Mouse (Mus musculus): ENCODE data around the gene Rnf34. TPM values are rescaled to one million over a fixed set of nuclear protein-coding genes. Genes with fewer than 3 reads are reported as not detected.

The Rnf34 gene
- polyA plus RNA-seq, 1 experiment from 2014 or later: 25.9 TPM

DNA sequence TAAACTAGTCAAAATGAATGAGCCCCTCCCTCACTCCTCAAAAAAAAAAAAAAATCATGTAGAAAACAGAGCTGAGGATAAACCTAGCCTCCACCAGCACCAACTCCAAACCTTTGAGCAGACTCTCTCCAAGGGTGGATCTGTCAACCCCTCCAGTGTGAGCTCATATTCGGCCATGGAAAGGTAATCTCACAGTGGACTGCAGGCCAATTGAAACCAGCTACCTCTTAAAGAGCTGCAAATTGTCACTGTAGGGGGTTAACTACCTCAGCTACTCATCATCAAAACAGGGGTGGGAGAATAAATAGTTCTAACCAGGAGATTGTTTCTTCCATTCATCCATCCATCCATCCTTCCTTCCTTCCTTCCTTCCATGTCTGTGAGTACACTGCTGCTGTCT is 57.3 kb downstream of the Rnf34 start:
- Histone ChIP-seq H3K27me3 (replicated peaks) (no peaks in the 10 kb centered on the region), H3K36me3 (no peaks in the 10 kb centered on the region), H3K4me1 (replicated peaks) (no peaks in the 10 kb centered on the region), H3K9ac (no peak overlapping the region), H3K27ac (no peak overlapping the region), H3K4me3 (replicated peaks) (no peak overlapping the region), H3K4me2 (replicated peaks) (no peak overlapping the region), H3K9me3 (no peaks in the 10 kb centered on the region)
- ATAC-seq: no peak
- 77% methylated on average over 1 of the region's 1 CpGs for WGBS

DNA sequence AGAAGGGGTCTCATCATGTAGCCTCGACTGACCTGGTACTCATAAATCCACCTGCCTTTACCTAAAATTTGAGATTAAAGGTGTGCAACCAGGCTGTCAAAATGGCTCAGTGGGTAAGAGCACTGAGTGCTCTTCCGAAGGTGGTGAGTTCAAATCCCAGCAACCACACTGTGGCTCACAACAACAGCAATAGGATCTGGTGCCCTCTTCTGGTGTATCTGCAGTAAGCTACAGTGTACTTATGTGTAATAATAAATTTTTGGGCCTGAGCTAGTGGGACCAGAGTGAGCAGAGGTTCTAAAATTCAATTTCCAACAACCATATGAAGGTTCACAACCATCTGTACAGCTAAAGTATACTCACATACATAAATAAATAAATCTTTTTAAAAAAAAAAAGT is 58.2 kb downstream of the Rnf34 start:
- ATAC-seq: no peak
- no peak overlapping the region for H3K27ac ChIP-seq
- no peaks in the 10 kb centered on the region for H3K9me3 ChIP-seq
- H3K4me2 ChIP-seq (replicated peaks): no peak overlapping the region
- no peaks in the 10 kb centered on the region for H3K36me3 ChIP-seq
- no peak overlapping the region for H3K9ac ChIP-seq
- H3K4me1 ChIP-seq (replicated peaks): no peaks in the 10 kb centered on the region
- no peaks in the 10 kb centered on the region for H3K27me3 ChIP-seq (replicated peaks)
- 85% methylated on average over 2 of the region's 2 CpGs for WGBS
- H3K4me3 ChIP-seq (replicated peaks): no peak overlapping the region

DNA sequence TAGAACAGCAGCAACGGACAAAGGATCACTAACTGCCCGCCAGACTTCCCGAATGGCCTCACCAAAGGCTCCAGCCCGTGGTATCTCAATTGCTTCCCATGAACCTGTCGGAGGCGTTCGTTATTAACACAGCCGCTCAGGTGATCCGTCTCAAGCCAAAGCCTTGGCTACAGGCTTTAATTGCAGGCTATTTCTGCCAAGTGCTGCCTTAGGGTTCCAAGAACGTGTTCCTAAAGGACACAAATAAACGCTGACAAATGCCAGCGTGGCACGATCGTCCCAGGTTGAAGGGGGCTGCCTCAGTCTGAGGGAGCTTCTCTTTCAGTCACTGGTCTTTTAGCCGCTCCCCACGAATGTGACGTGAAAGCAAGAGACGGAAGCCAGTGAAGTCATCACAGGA is 59.6 kb downstream of the Rnf34 start:
- no peaks in the 10 kb centered on the region for H3K36me3 ChIP-seq
- no peak overlapping the region for H3K9ac ChIP-seq
- no peaks in the 10 kb centered on the region for H3K27me3 ChIP-seq (replicated peaks)
- no peak overlapping the region for H3K4me3 ChIP-seq (replicated peaks)
- no peaks in the 10 kb centered on the region for H3K4me1 ChIP-seq (replicated peaks)
- H3K27ac ChIP-seq: no peak overlapping the region
- ATAC-seq: no peak
- H3K4me2 ChIP-seq (replicated peaks): no peak overlapping the region
- WGBS: 83% methylated on average over 18 of the region's 18 CpGs
- no peaks in the 10 kb centered on the region for H3K9me3 ChIP-seq

- H3K4me1 ChIP-seq (replicated peaks): 0 out of 2 replicates have a peak, but pooled peaks cover 3% of the 10 kb centered on the region
- no peaks in the 10 kb centered on the region for H3K36me3 ChIP-seq
- no peak overlapping the region for H3K4me3 ChIP-seq (replicated peaks)
- WGBS: 94% methylated on average over 4 of the region's 4 CpGs
- H3K9ac ChIP-seq: no peak overlapping the region
- no peaks in the 10 kb centered on the region for H3K9me3 ChIP-seq
- H3K27ac ChIP-seq: no peak overlapping the region
- ATAC-seq: no peak
- no peak overlapping the region for H3K4me2 ChIP-seq (replicated peaks)
- no peaks in the 10 kb centered on the region for H3K27me3 ChIP-seq (replicated peaks)
Measured at GRCm38 (mm10) chr5:122912863-122913262, 63.0 kb downstream of the Rnf34 start.

DNA sequence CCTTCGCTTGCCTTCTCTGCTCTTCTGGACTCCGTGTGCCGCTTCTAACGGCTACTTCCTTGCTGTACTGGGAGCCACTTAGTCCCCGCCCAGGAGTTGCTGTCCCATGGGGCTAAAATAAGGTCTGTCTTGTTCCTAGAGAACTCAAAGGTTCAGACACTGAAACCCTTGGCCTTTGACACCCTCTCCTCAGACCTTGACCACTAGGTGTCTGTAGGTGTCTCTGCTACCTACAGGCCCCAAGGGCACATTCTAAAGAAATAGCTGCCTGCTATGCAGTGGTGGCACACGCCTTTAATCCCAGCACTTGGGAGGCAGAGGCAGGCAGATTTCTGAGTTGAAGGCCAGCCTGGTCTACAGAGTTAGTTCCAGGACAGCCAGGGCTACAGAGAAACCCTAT is 66.3 kb downstream of the Rnf34 start:
- no peak for ATAC-seq
- 90% methylated on average over 6 of the region's 6 CpGs for WGBS
- H3K27ac ChIP-seq: no peak overlapping the region

DNA sequence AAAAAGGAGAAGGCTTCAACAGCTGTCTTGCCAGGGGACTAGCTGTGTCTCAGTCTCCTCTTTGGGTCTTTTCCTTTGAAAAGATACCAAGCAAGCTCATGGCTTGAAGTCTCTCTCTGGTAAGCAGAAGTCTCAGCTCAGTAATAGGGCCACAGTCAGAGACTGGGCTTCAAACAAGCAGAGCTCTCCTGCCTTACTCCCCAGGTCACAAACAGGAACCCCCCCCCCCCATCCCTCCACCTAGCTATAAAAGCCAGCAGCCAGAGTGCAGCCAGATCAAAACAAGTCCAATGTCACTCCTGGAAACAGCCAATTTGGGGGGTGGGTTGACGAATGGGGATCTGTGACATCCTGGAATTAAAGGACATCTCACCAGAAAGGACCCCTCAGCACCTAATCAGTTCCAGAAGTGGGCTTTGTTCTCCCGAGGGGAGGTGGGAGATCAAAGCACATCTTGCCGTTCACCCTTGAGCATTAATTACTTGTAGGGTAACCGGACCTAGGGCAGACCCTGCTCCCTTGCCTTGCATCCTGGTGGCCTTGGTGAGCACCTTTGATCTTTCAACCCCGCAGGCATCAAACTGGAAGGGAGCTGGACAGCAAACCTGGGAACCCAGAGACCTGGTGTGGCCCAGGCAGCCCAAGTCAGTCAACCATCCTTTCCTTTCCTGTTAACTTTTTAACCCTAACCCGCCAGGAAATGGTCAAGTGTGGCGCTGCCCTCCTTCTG is 68.3 kb downstream of the Rnf34 start:
- Histone ChIP-seq H3K4me2 (replicated peaks) (no peak overlapping the region), H3K4me1 (replicated peaks) (0 out of 2 replicates have a peak, but pooled peaks cover 3% of the 10 kb centered on the region), H3K36me3 (no peaks in the 10 kb centered on the region), H3K27me3 (replicated peaks) (no peaks in the 10 kb centered on the region), H3K9me3 (no peaks in the 10 kb centered on the region), H3K4me3 (replicated peaks) (no peak overlapping the region), H3K9ac (no peak overlapping the region), H3K27ac (no peak overlapping the region)
- no peak for ATAC-seq
- 56% methylated on average over 7 of the region's 7 CpGs for WGBS

More for the DNA sequence above, 66.3 kb downstream of the Rnf34 start:
- Histone ChIP-seq H3K4me1 (replicated peaks) (0 out of 2 replicates have a peak, but pooled peaks cover 3% of the 10 kb centered on the region), H3K9ac (no peak overlapping the region), H3K36me3 (no peaks in the 10 kb centered on the region), H3K4me2 (replicated peaks) (no peak overlapping the region), H3K4me3 (replicated peaks) (no peak overlapping the region), H3K9me3 (no peaks in the 10 kb centered on the region), H3K27me3 (replicated peaks) (no peaks in the 10 kb centered on the region)

- H3K4me1 ChIP-seq (replicated peaks): no peaks in the 10 kb centered on the region
- ATAC-seq: no peak
- H3K4me2 ChIP-seq (replicated peaks): no peak overlapping the region
- H3K36me3 ChIP-seq: no peaks in the 10 kb centered on the region
- no peaks in the 10 kb centered on the region for H3K9me3 ChIP-seq
- H3K27ac ChIP-seq: no peak overlapping the region
- WGBS: 76% methylated on average over 5 of the region's 5 CpGs
- H3K9ac ChIP-seq: no peak overlapping the region
- H3K4me3 ChIP-seq (replicated peaks): no peak overlapping the region
- no peaks in the 10 kb centered on the region for H3K27me3 ChIP-seq (replicated peaks)
Measured at GRCm38 (mm10) chr5:122920557-122920956, 70.7 kb downstream of the Rnf34 start.

Other genes with a start within 250 kb of the Rnf34 start
- 23.1 and 28.8 TPM in 2 replicates for gene Ift81, start 235.5 kb upstream of the Rnf34 start, polyA plus RNA-seq (2015; fragmentation: Nextera tagmentation; extraction: Ambion mirVana)
- 2.5 and 3.2 TPM in 2 replicates for gene P2rx7, start 206.1 kb upstream of the Rnf34 start, polyA plus RNA-seq (2015; fragmentation: Nextera tagmentation; extraction: Ambion mirVana)
- 38.2 and 39.6 TPM in 2 replicates for gene P2rx4, start 142.5 kb upstream of the Rnf34 start, polyA plus RNA-seq (2015; fragmentation: Nextera tagmentation; extraction: Ambion mirVana)
- gene Camkk2, start 70.6 kb upstream of the Rnf34 start, polyA plus RNA-seq (2015; fragmentation: Nextera tagmentation; extraction: Ambion mirVana): 20.5 and 23.8 TPM in 2 replicates
- gene Anapc5, start 28.7 kb upstream of the Rnf34 start, polyA plus RNA-seq (2015; fragmentation: Nextera tagmentation; extraction: Ambion mirVana): 362 and 376 TPM in 2 replicates
- gene Kdm2b, start 139.8 kb downstream of the Rnf34 start, polyA plus RNA-seq (2015; fragmentation: Nextera tagmentation; extraction: Ambion mirVana): 27.2 and 29.4 TPM in 2 replicates
- gene Orai1, start 165.0 kb downstream of the Rnf34 start, polyA plus RNA-seq (2015; fragmentation: Nextera tagmentation; extraction: Ambion mirVana): 18.9 and 19.3 TPM in 2 replicates
- 0.45 TPM in 1 of 2 replicates, not detected in the other for gene Morn3, start 197.0 kb downstream of the Rnf34 start, polyA plus RNA-seq (2015; fragmentation: Nextera tagmentation; extraction: Ambion mirVana)
- gene Tmem120b, start 218.4 kb downstream of the Rnf34 start, polyA plus RNA-seq (2015; fragmentation: Nextera tagmentation; extraction: Ambion mirVana): 8.4 and 10.1 TPM in 2 replicates